Mouse (Mus musculus) CD8-positive naive resting alpha-beta T cell, adult 57 days (primary cell): ENCODE data around the gene D630003M21Rik. TPM values are rescaled to one million over a fixed set of nuclear protein-coding genes. Genes with fewer than 3 reads are reported as not detected.

Source experiments
- total RNA-seq: library from RNA; stranded (reverse); gene quantifications from one replicate; pipeline ENCODE4 v1.2.4, GENCODE M21; 2023

The D630003M21Rik gene
- not detected for total RNA-seq

GRCm38 (mm10) chr2:158228670-158229502 lies at the start of gene D630003M21Rik:
Gene D630003M21Rik, minus strand, starts transcription at chr2:158229222.

GRCm38 (mm10) chr2:158258005-158258418 lies 29.0 kb upstream of the D630003M21Rik start, which contains the start of gene Bpi:
Gene Bpi, plus strand, starts transcription at chr2:158258094.

GRCm38 (mm10) chr2:158146223-158146622 lies 82.8 kb downstream of the D630003M21Rik start, which contains the start of gene Tgm2:
Gene Tgm2, minus strand, starts transcription at chr2:158146436.

Other genes starting within 250 kb of the D630003M21Rik start
- gene Tti1, start 200.8 kb downstream of the D630003M21Rik start, total RNA-seq = 27.2 TPM
- 27.9 TPM for gene Rprd1b, start 200.7 kb downstream of the D630003M21Rik start, total RNA-seq
- gene Tgm2, start 82.8 kb downstream of the D630003M21Rik start, total RNA-seq = 2.8 TPM
- gene Bpi, start 28.9 kb upstream of the D630003M21Rik start, total RNA-seq = not detected
- 1.2 TPM for gene Lbp, start 77.3 kb upstream of the D630003M21Rik start, total RNA-seq
- not detected for gene Snhg11, start 146.4 kb upstream of the D630003M21Rik start, total RNA-seq
- gene Ralgapb, start 180.6 kb upstream of the D630003M21Rik start, total RNA-seq = 80.7 TPM